Mouse (Mus musculus) cortical plate, adult 2 months (tissue): Measurements from ENCODE around the gene Ppip5k1.

Experiments used
- CTCF ChIP-seq: fragments of 200-500 bp; IDR thresholded peaks from 2 replicates; pipeline ENCODE4 v1.5.1; 2011; ENCODE audit warnings: mild to moderate bottlenecking, control low read depth, low read length; ENCODE audit not compliant: insufficient read depth; ENCODE audit errors: extremely low read depth
- POLR2A ChIP-seq: fragments of 200-500 bp; IDR thresholded peaks from 2 replicates; pipeline ENCODE4 v1.6.1; 2011; ENCODE audit warnings: mild to moderate bottlenecking, low read length, control low read depth; ENCODE audit not compliant: insufficient read depth; ENCODE audit errors: extremely low read depth

DNA sequence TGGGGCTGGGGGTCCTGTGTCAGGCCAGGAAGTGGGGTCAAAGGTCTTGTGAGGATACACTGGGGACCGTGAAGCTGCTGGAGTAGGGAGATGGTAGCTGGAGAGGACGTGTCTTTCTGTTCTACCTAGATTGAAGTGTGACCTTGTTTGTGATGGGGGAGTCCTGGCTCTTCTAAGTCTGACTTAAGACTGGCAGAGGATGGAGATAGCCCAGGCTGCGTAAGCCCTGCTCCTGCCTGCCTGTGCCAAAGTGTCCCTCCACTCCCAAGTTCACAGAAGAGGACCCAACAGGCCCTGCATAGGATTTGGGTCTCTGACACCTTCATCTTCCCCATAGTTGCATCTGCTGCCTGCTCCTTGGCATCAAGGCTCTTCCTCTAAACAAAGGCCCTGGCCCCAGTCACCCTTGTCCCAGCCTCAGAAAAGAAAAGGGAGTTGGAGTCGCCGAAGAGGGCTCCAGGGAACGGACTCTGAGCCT, 58.4 kb downstream of the Ppip5k1 start:
- no peak for TF ChIP-seq CTCF
- no peak for TF ChIP-seq POLR2A
